Mouse (Mus musculus) myocyte (in vitro differentiated cells): ENCODE measurements around the gene 4833439L19Rik. TPM values are rescaled to one million over a fixed set of nuclear protein-coding genes. Genes with fewer than 3 reads are reported as not detected.

ENCODE experiments used
- H3K27me3 ChIP-seq: one replicate; pipeline ENCODE4 v1.6.1; 2011; ENCODE audit not compliant: control insufficient read depth, insufficient read depth, insufficient read length
- H3K36me3 ChIP-seq: one replicate; pipeline ENCODE4 v1.6.1; 2011; ENCODE audit not compliant: control insufficient read depth, insufficient read depth
- H3K4me2 ChIP-seq: one replicate; pipeline ENCODE4 v1.6.1; 2011; ENCODE audit warnings: low read depth, control low read depth
- H3K4me3 ChIP-seq: one replicate; pipeline ENCODE4 v1.5.1; 2011; ENCODE audit warnings: mild to moderate bottlenecking, control low read depth, moderate library complexity
- H3K79me2 ChIP-seq: one replicate; pipeline ENCODE4 v1.6.1; 2011; ENCODE audit not compliant: control insufficient read depth, insufficient read depth
- H3ac ChIP-seq: one replicate; pipeline ENCODE4 v1.6.1; 2011; ENCODE audit not compliant: control insufficient read depth, insufficient read length
- CEBPB ChIP-seq: IDR thresholded peaks from 2 replicates; pipeline ENCODE4 v1.6.1; 2011; ENCODE audit warnings: mild to moderate bottlenecking, moderate library complexity; ENCODE audit not compliant: poor library complexity, insufficient read depth, severe bottlenecking
- E2F4 ChIP-seq: IDR thresholded peaks from one replicate; pipeline ENCODE4 v1.6.1; 2011; ENCODE audit warnings: mild to moderate bottlenecking, control low read depth, moderate library complexity; ENCODE audit not compliant: insufficient read depth
- MAX ChIP-seq: IDR thresholded peaks from one replicate; pipeline ENCODE4 v1.6.1; 2011; ENCODE audit warnings: low read depth, mild to moderate bottlenecking, control low read depth
- MYOD1 ChIP-seq, 3 experiments: IDR thresholded peaks; one replicate each; pipeline ENCODE4 v1.6.1; 2011; ENCODE audit warnings: control low read depth in 2 of 3, low read depth in 2 of 3, mild to moderate bottlenecking in 2 of 3, moderate library complexity in 1 of 3; ENCODE audit not compliant: insufficient read length in 2 of 3, control insufficient read depth in 1 of 3
- MYOG ChIP-seq, 3 experiments: IDR thresholded peaks; one replicate each; pipeline ENCODE4 v1.6.1; 2011; ENCODE audit warnings: control low read depth in 2 of 3, low read depth in 2 of 3, mild to moderate bottlenecking in 2 of 3; ENCODE audit not compliant: insufficient read length in 2 of 3, control insufficient read depth in 1 of 3, insufficient read depth in 1 of 3
- POLR2A ChIP-seq: IDR thresholded peaks from one replicate; pipeline ENCODE4 v1.6.1; 2011; ENCODE audit warnings: low read depth, mild to moderate bottlenecking, control low read depth, moderate library complexity; ENCODE audit not compliant: insufficient read length
- POLR2AphosphoS2 ChIP-seq: IDR thresholded peaks from one replicate; pipeline ENCODE4 v1.6.1; 2011; ENCODE audit warnings: low read depth, control low read depth; ENCODE audit not compliant: insufficient read length
- REST ChIP-seq: IDR thresholded peaks from one replicate; pipeline ENCODE4 v1.6.1; 2011; ENCODE audit warnings: mild to moderate bottlenecking, control low read depth, moderate library complexity; ENCODE audit not compliant: insufficient read depth, insufficient read length
- SRF ChIP-seq: IDR thresholded peaks from one replicate; pipeline ENCODE4 v1.6.1; 2011; ENCODE audit warnings: low read depth; ENCODE audit not compliant: control insufficient read depth, insufficient read length
- TCF12 ChIP-seq: IDR thresholded peaks from one replicate; pipeline ENCODE4 v1.6.1; 2011; ENCODE audit warnings: mild to moderate bottlenecking, control low read depth; ENCODE audit not compliant: poor library complexity, insufficient read depth, severe bottlenecking
- TCF3 ChIP-seq: IDR thresholded peaks from one replicate; pipeline ENCODE4 v1.6.1; 2011; ENCODE audit warnings: low read depth, control low read depth; ENCODE audit not compliant: insufficient read length
- USF1 ChIP-seq: IDR thresholded peaks from one replicate; pipeline ENCODE4 v1.6.1; 2011; ENCODE audit warnings: low read depth, mild to moderate bottlenecking, control low read depth, moderate library complexity
- polyA plus RNA-seq: library from polyadenylated mRNA; unstranded; fragments of >200 nt; fragmentation: generic; extraction: Trizol; gene quantifications from one replicate; pipeline ENCODE4 v1.2.1, GENCODE M21; 2012; ENCODE audit warnings: missing spikeins

The 4833439L19Rik gene
- polyA plus RNA-seq, 1 experiment: 117 TPM

DNA sequence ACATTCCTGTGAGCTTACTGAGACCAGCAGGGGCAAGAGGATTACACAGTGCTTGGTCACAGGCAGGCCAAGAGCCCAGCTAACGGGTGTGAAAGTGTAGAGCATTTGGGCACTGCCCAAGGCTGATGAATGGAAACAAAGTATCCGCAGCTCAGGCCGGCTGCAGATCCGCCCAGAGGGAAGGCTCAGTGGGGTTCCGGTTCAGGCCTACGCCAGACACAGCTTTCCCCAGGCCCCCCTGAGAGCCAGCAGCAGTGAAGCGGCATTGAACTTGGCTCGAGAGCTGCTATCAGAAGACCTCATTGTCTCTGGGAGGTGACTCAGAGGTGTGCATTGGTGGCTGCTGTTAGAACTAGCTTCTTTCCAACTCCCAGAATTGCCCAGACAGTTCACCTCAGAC is 43.4 kb upstream of the 4833439L19Rik start:
- H3K4me3 ChIP-seq: no peak overlapping the region
- TF ChIP-seq CEBPB (no peak), TCF3 (no peak), MAX (no peak), POLR2AphosphoS2 (no peak), POLR2A (no peak), SRF (no peak), MYOG (IDR thresholded peaks at IDR 0.05; ENCODE audit: control insufficient read depth in 1 of 3, insufficient read depth in 1 of 3, insufficient read length in 2 of 3, low read depth in 2 of 3) (no peak), REST (no peak), USF1 (no peak), E2F4 (no peak), MYOD1 (IDR thresholded peaks at IDR 0.05; ENCODE audit: control insufficient read depth in 1 of 3, insufficient read length in 2 of 3, low read depth in 2 of 3) (no peak), TCF12 (no peak)
- H3K4me2 ChIP-seq: peak overlapping the region; percentile 53
- H3K36me3 ChIP-seq: no peaks in the 10 kb centered on the region
- no peaks in the 10 kb centered on the region for H3K27me3 ChIP-seq
- no peaks in the 10 kb centered on the region for H3K79me2 ChIP-seq
- no peak overlapping the region for H3ac ChIP-seq

DNA sequence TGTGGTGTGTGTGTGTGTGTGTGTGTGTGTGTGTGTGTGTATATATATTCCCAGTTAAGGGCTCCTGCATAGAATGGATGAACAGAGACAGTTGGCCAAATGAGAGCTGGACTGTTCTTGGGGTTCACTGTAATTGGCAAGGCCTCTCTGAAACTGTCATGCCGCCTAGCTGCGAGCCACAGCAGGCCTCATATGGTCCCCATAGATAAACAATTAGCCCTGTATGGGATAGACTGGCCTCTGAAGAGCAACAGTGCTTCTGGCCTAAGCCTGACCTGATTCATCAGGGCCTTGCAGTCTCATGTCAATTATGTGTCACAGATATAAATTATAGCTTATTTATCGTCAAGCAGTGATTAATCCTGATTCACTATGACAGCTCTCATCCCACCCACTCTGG is 42.8 kb upstream of the 4833439L19Rik start:
- TF ChIP-seq E2F4 (no peak), MYOG (IDR thresholded peaks at IDR 0.05; ENCODE audit: control insufficient read depth in 1 of 3, insufficient read depth in 1 of 3, insufficient read length in 2 of 3, low read depth in 2 of 3) (no peak), TCF3 (no peak), SRF (no peak), POLR2AphosphoS2 (no peak), USF1 (no peak), POLR2A (no peak), CEBPB (no peak), MYOD1 (IDR thresholded peaks at IDR 0.05; ENCODE audit: control insufficient read depth in 1 of 3, insufficient read length in 2 of 3, low read depth in 2 of 3) (no peak), MAX (no peak), REST (no peak)
- no peak overlapping the region for H3K4me2 ChIP-seq
- no peak overlapping the region for H3K4me3 ChIP-seq
- H3K79me2 ChIP-seq: no peaks in the 10 kb centered on the region
- H3ac ChIP-seq: no peak overlapping the region
- H3K36me3 ChIP-seq: no peaks in the 10 kb centered on the region
- no peaks in the 10 kb centered on the region for H3K27me3 ChIP-seq

DNA sequence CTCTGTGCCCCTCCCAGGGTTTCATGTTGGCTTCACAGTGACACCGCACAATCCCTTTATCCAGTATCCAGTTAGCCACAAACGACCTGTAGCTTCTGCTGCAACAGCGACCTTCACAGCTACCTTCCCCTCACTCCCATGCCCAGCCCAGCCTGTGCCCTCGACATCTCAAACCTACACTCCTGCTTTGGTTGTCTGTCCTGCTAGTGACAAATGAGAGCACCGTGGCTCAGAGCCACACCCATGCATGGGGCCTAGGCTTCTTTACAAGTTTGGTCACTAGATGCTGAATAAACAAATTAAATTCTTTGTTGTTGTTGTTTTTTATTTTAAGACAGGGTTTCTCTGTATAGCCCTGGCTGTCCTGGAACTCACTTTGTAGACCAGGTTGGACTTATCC is 42.0 kb upstream of the 4833439L19Rik start:
- no peak overlapping the region for H3K4me3 ChIP-seq

DNA sequence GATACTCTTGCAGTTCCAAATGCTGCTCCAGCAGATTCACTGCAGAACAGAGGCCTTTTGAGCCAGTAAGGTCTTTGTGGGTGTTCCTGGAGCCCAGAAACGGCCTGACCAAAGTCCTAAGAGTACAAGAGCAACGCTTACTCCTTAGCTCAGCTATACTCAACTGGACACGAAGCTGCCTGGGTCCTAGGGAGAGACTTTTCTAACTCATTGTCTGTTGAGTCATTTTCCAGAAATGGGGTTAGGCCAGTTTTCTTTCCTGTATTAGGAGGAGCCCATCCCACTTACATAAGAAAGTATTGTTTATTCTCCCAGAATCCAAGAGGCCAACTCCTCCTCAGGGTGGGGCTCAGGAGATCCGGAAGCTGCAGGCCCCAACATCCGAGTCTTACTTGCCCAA is 40.2 kb upstream of the 4833439L19Rik start:
- H3K4me2 ChIP-seq: no peak overlapping the region

More for the DNA sequence above, 42.0 kb upstream of the 4833439L19Rik start:
- Histone ChIP-seq H3K27me3 (no peaks in the 10 kb centered on the region), H3K4me2 (no peak overlapping the region), H3K79me2 (no peaks in the 10 kb centered on the region), H3K36me3 (no peaks in the 10 kb centered on the region), H3ac (no peak overlapping the region)
- TF ChIP-seq SRF: no peak
- TF ChIP-seq TCF3: no peak
- TF ChIP-seq MAX: no peak
- no peak for TF ChIP-seq USF1
- TF ChIP-seq POLR2A: no peak
- no peak for TF ChIP-seq TCF12
- TF ChIP-seq POLR2AphosphoS2: no peak
- no peak for TF ChIP-seq MYOG (IDR thresholded peaks at IDR 0.05; ENCODE audit: control insufficient read depth in 1 of 3, insufficient read depth in 1 of 3, insufficient read length in 2 of 3, low read depth in 2 of 3)
- TF ChIP-seq MYOD1 (IDR thresholded peaks at IDR 0.05; ENCODE audit: control insufficient read depth in 1 of 3, insufficient read length in 2 of 3, low read depth in 2 of 3): no peak
- TF ChIP-seq REST: no peak
- no peak for TF ChIP-seq CEBPB
- TF ChIP-seq E2F4: no peak

DNA sequence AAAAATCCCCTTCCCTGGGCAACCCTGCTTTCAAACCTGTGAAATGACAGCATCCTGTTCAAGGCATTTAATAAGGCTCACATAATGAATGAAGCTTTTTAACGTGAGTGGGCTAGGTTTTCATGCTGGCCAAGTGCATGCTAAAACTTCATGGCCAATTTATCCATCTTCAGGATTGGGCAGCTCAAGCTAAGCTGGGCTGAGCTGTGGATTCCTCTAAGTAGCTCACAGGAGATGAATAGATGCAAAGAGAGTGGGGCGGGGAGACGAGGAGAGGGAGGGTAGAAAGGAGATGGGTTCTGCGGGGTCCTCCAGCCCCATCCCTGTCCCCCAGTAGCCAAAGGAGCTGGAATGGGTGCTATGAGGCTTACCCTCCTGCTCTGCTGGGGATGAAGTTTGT is 39.0 kb upstream of the 4833439L19Rik start:
- Histone ChIP-seq H3K36me3 (no peaks in the 10 kb centered on the region), H3K27me3 (no peaks in the 10 kb centered on the region), H3K79me2 (no peaks in the 10 kb centered on the region), H3K4me3 (no peak overlapping the region), H3K4me2 (no peak overlapping the region), H3ac (no peak overlapping the region)
- TF ChIP-seq USF1: no peak
- no peak for TF ChIP-seq POLR2A
- TF ChIP-seq MYOD1 (IDR thresholded peaks at IDR 0.05; ENCODE audit: control insufficient read depth in 1 of 3, insufficient read length in 2 of 3, low read depth in 2 of 3): no peak
- TF ChIP-seq MAX: no peak
- TF ChIP-seq TCF3: no peak
- TF ChIP-seq SRF: no peak
- no peak for TF ChIP-seq E2F4
- TF ChIP-seq MYOG (IDR thresholded peaks at IDR 0.05; ENCODE audit: control insufficient read depth in 1 of 3, insufficient read depth in 1 of 3, insufficient read length in 2 of 3, low read depth in 2 of 3): no peak
- TF ChIP-seq CEBPB: no peak
- TF ChIP-seq POLR2AphosphoS2: no peak
- no peak for TF ChIP-seq REST
- no peak for TF ChIP-seq TCF12

More for the DNA sequence above, 40.2 kb upstream of the 4833439L19Rik start:
- Histone ChIP-seq H3ac (no peak overlapping the region), H3K36me3 (no peaks in the 10 kb centered on the region), H3K4me3 (no peak overlapping the region), H3K79me2 (no peaks in the 10 kb centered on the region), H3K27me3 (no peaks in the 10 kb centered on the region)
- TF ChIP-seq REST: no peak
- no peak for TF ChIP-seq MYOD1 (IDR thresholded peaks at IDR 0.05; ENCODE audit: control insufficient read depth in 1 of 3, insufficient read length in 2 of 3, low read depth in 2 of 3)
- TF ChIP-seq TCF3: no peak
- TF ChIP-seq MYOG (IDR thresholded peaks at IDR 0.05; ENCODE audit: control insufficient read depth in 1 of 3, insufficient read depth in 1 of 3, insufficient read length in 2 of 3, low read depth in 2 of 3): no peak
- no peak for TF ChIP-seq SRF
- TF ChIP-seq POLR2AphosphoS2: no peak
- no peak for TF ChIP-seq CEBPB
- no peak for TF ChIP-seq TCF12
